Mouse (Mus musculus): ENCODE data around the gene Rasal3. TPM values are rescaled to one million over a fixed set of nuclear protein-coding genes. Genes with fewer than 3 reads are reported as not detected.

The Rasal3 gene
- total and polyA plus RNA-seq, 2 experiments from 2014 or later = 0.80 to 3.8 TPM

DNA sequence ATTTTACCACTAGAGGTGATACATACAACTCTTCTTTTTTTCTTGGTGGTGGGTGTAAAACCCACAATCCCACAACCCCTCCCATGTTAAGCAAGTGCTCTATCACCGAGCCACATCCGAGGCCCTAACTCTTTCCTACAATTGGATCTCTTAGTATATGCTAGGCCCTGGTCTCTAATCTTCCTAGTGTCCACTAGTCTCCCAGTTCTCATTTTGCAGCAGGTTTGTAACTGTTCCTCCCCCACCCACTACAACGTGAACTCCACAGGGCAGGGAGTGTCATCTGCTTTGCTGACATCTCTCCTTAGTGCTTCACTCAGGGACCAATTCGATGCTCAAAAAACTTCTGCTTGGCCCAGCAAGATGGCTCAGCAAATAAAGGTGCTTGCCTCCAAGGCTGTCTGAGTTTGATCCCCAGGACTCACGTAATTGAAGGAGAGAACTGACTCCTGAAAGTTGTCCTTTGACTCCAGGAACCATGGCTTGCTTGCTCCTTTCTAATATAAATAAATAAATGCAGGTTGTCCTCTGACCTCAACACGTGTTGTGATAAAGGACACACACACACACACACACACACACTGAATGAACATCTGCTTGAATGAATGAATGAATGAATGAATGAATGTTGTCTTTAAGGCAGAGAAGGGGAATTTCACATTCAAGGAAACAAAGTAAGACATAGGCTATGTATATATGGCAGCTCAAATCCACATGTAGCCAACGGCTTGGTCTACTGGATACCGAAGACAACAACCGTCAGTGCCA is 1.2 kb downstream of the Rasal3 start:
- no peak for TF ChIP-seq CTCF (IDR thresholded peaks at IDR 0.05)
- H3K4me1 ChIP-seq (ENCODE audit: insufficient read depth, low read length) = no peaks in the 10 kb centered on the region
- H3K9me3 ChIP-seq (ENCODE audit: low read length) = no peaks in the 10 kb centered on the region
- ATAC-seq (ENCODE audit: low FRiP score) (no peak), DNase-seq (ENCODE audit: low spot score) (no peak)
- H3K4me2 ChIP-seq (ENCODE audit: low read depth, low read length, poor library complexity, severe bottlenecking) = no peak overlapping the region
- no peak overlapping the region for H3K9ac ChIP-seq (replicated peaks; ENCODE audit: low read length, poor library complexity, severe bottlenecking)
- H3K36me3 ChIP-seq (ENCODE audit: insufficient read depth, low read length) = no peaks in the 10 kb centered on the region
- peaks cover 22% of the 10 kb centered on the region for H3K27me3 ChIP-seq (ENCODE audit: insufficient read depth, low read length)
- no peak overlapping the region for H3K27ac ChIP-seq (ENCODE audit: low read depth, low read length)
- 81% methylated on average over 9 of the region's 9 CpGs for WGBS
- no peak overlapping the region for H3K4me3 ChIP-seq (ENCODE audit: low read depth, low read length)

DNA sequence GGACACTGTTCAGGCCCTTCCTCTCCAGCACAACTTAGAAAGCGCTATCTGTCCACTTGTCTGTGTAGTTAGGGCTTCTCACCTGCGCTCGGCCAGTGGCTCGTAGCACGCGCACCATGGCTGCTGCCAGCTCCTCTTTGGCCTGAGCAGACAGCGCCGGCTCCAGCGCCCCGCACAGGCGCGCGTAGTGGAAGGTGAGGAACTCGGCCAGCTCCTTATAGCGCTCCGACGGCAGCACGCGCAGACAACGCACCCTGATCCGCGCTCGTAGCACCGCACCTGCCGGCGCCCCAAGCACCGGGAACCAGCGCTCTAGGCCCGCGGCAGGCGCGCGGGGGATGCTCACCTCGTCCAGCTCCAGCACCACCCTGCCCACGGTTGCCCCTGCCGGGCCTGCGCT is 7.1 kb downstream of the Rasal3 start:
- H3K9ac ChIP-seq (replicated peaks; ENCODE audit: low read length, poor library complexity, severe bottlenecking) = no peak overlapping the region
- DNase-seq (ENCODE audit: low spot score) = no peak
- peaks cover 7% of the 10 kb centered on the region; the same call in 1 of the 2 replicates for H3K4me1 ChIP-seq (ENCODE audit: insufficient read depth, low read length)
- H3K4me2 ChIP-seq (ENCODE audit: low read depth, low read length, poor library complexity, severe bottlenecking) = peak overlapping the region; percentile 37
- no peak for TF ChIP-seq CTCF (IDR thresholded peaks at IDR 0.05)
- H3K27ac ChIP-seq (ENCODE audit: low read depth, low read length) = no peak overlapping the region
- no peaks in the 10 kb centered on the region for H3K36me3 ChIP-seq (ENCODE audit: insufficient read depth, low read length)
- H3K4me3 ChIP-seq (ENCODE audit: low read depth, low read length) = peak overlapping the region; percentile 29; the same call in 1 of the 2 replicates
- H3K9me3 ChIP-seq (ENCODE audit: low read length) = no peaks in the 10 kb centered on the region
- no peak for ATAC-seq (ENCODE audit: low FRiP score)
- WGBS = 7% methylated on average over 37 of the region's 37 CpGs
- peaks cover 74% of the 10 kb centered on the region for H3K27me3 ChIP-seq (ENCODE audit: insufficient read depth, low read length)

DNA sequence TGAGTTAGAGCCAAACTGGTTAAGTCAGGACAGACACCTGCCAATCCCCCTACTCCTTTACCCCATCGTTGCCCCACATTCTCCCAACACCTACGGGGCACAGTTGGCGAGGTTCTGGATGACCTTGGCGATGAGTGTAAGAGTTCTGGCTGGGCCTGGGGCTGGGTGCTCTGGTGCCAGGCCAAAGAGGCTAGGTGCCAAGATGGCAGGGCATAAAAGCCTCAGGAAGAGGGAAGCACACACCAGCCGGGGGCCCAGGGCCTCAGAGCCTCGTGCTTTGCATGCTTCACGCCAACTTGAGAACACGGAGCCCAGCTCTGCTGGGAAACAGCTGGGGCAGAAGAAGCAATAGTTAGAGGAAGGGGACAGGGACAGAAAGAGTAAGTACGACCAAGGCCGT is 9.4 kb downstream of the Rasal3 start:
- no peak for ATAC-seq (ENCODE audit: low FRiP score)
- WGBS = 87% methylated on average over 10 of the region's 10 CpGs
- no peak overlapping the region for H3K9ac ChIP-seq (replicated peaks; ENCODE audit: low read length, poor library complexity, severe bottlenecking)
- TF ChIP-seq CTCF (IDR thresholded peaks at IDR 0.05) = no peak
- no peaks in the 10 kb centered on the region for H3K9me3 ChIP-seq (ENCODE audit: low read length)
- H3K27ac ChIP-seq (ENCODE audit: low read depth, low read length) = no peak overlapping the region
- H3K4me1 ChIP-seq (ENCODE audit: insufficient read depth, low read length) = peaks cover 7% of the 10 kb centered on the region; the same call in 1 of the 2 replicates
- H3K27me3 ChIP-seq (ENCODE audit: insufficient read depth, low read length) = peaks cover 74% of the 10 kb centered on the region
- H3K36me3 ChIP-seq (ENCODE audit: insufficient read depth, low read length) = no peaks in the 10 kb centered on the region
- DNase-seq (ENCODE audit: low spot score) = no peak
- H3K4me3 ChIP-seq (ENCODE audit: low read depth, low read length) = no peak overlapping the region
- no peak overlapping the region for H3K4me2 ChIP-seq (ENCODE audit: low read depth, low read length, poor library complexity, severe bottlenecking)

DNA sequence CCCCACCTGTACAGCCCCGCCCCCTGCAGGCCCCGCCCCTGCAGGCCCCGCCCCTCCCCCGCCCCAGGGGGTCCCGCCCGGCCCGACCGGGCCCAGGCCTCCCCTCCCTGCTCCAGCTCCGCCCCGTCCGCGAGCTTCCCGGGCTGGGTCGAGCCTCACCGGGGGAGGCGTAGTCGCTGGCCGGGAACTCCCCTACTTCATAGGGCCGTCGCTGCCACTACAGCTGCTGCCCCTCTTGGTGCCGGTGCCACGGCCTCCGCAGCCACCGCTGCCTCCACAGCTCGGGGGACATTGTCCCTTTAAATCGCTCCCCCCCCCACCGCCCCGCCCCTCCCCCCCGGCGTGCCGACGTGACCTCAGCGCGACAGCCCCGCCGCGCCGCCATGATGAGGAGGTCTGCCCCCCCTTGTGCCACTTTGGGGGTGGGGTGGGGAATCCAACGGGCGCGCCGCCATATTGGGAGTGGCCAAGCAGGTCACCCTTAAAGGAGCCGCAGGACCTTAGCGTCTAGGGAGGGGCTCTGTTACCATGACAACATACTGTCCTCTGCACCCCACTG is 14.2 kb downstream of the Rasal3 start, which contains the start of gene Wiz:
Gene Wiz (minus strand): TSS at position 339 of the 559 bp plus-strand sequence.
- TF ChIP-seq CTCF (IDR thresholded peaks at IDR 0.05) = no peak
- no peaks in the 10 kb centered on the region for H3K9me3 ChIP-seq (ENCODE audit: low read length)
- WGBS = 0% methylated on average over 9 of the region's 44 CpGs
- H3K4me3 ChIP-seq (ENCODE audit: low read depth, low read length) = peak within 1 kb of the TSS; percentile 86
- DNase-seq (ENCODE audit: low spot score) (peak; percentile 94), ATAC-seq (ENCODE audit: low FRiP score) (peak; percentile 91)
- peak within 1 kb of the TSS; percentile 93 for H3K9ac ChIP-seq (replicated peaks; ENCODE audit: low read length, poor library complexity, severe bottlenecking)
- H3K27ac ChIP-seq (ENCODE audit: low read depth, low read length) = peak within 1 kb of the TSS; percentile 77
- peaks cover 11% of the 10 kb centered on the region for H3K36me3 ChIP-seq (ENCODE audit: insufficient read depth, low read length)
- peaks cover 31% of the 10 kb centered on the region for H3K27me3 ChIP-seq (ENCODE audit: insufficient read depth, low read length)
- 0 out of 2 replicates have a peak, but pooled peaks cover 2% of the 10 kb centered on the region for H3K4me1 ChIP-seq (ENCODE audit: insufficient read depth, low read length)
- H3K4me2 ChIP-seq (ENCODE audit: low read depth, low read length, poor library complexity, severe bottlenecking) = peak within 1 kb of the TSS; percentile 95

DNA sequence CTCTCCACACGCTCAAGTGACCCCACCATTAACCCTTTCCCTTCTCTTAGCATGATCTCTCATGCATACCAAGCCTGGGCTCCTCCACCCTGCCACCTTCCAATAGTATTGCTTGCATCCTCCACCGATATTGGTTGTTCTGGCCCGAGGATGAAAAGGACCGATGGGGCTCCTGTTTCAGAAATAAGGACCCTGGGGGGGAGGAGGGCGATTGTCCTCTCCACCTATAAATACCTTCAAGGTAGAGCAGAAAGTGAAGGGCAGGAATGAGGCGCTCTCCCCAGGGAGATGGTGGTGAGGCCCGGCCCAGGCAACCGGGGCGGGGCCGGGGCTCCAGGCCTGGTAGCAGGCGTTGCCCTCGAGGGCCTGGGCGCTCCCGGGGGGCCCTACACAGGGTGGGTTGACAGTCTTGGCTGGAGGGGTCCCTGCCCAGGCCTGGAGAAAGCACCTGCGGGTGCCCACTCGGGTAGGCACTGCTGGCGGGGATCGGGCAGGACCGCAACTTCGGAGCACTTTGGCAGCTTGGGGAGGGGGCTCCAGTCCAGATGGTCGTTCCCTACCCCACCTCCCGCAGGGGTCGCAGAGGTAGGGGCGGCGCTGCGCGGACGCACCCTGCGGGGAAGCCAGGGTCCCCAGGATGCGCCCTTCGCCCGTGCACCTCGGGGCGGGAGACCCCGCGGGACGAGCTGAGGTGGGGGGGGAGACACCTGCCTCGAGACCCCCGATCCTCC is 14.8 kb downstream of the Rasal3 start:
- under 1% methylated on average over 36 of the region's 39 CpGs for WGBS
- DNase-seq (ENCODE audit: low spot score) (peak; percentile 31), ATAC-seq (ENCODE audit: low FRiP score) (peak; percentile 63)
- Histone ChIP-seq H3K9ac (replicated peaks; ENCODE audit: low read length, poor library complexity, severe bottlenecking) (peak overlapping the region; percentile 93), H3K4me3 (ENCODE audit: low read depth, low read length) (peak overlapping the region; percentile 86), H3K4me2 (ENCODE audit: low read depth, low read length, poor library complexity, severe bottlenecking) (peak overlapping the region; percentile 95), H3K27me3 (ENCODE audit: insufficient read depth, low read length) (peaks cover 24% of the 10 kb centered on the region), H3K9me3 (ENCODE audit: low read length) (no peaks in the 10 kb centered on the region), H3K36me3 (ENCODE audit: insufficient read depth, low read length) (peaks cover 17% of the 10 kb centered on the region), H3K27ac (ENCODE audit: low read depth, low read length) (peak overlapping the region; percentile 77), H3K4me1 (ENCODE audit: insufficient read depth, low read length) (0 out of 2 replicates have a peak, but pooled peaks cover 2% of the 10 kb centered on the region)
- no peak for TF ChIP-seq CTCF (IDR thresholded peaks at IDR 0.05)
